Mouse (Mus musculus) layer of hippocampus, adult 11-12 months (tissue): ENCODE data around the gene Draxin.
"Not testable (repeated sequence)": the region's sequence is repeated elsewhere in the genome, so short reads cannot be mapped to it uniquely, and the experiment has no call there.

Experiments
- DNase-seq: peaks from one replicate; pipeline ENCODE4 v3.0.0; 2022; ENCODE audit warnings: low spot score

Draxin gene

GRCm38 (mm10) chr4:148130561-148131413 lies at the start of gene Draxin:
Gene Draxin, minus strand, starts transcription at chr4:148130698.
- no peak for DNase-seq

GRCm38 (mm10) chr4:148177716-148178115 lies 47.2 kb upstream of the Draxin start:
- DNase-seq = no peak

GRCm38 (mm10) chr4:148176603-148177002 lies 46.1 kb upstream of the Draxin start:
- not testable (repeated sequence) for DNase-seq

- DNase-seq = no peak
Observed at GRCm38 (mm10) chr4:148174495-148174862, 44.0 kb upstream of the Draxin start.

- peak; percentile 55 for DNase-seq
Observed at GRCm38 (mm10) chr4:148173811-148174494, 43.5 kb upstream of the Draxin start.

- no peak for DNase-seq
Observed at GRCm38 (mm10) chr4:148171261-148171660, 40.8 kb upstream of the Draxin start.

GRCm38 (mm10) chr4:148170842-148171241 lies 40.3 kb upstream of the Draxin start:
- DNase-seq = peak; percentile 65

- no peak for DNase-seq
Observed at GRCm38 (mm10) chr4:148169586-148169985, 39.1 kb upstream of the Draxin start.

GRCm38 (mm10) chr4:148168287-148168686 lies 37.8 kb upstream of the Draxin start:
- DNase-seq = no peak

GRCm38 (mm10) chr4:148166986-148167385 lies 36.5 kb upstream of the Draxin start:
- DNase-seq = peak; percentile 82

- peak; percentile 88 for DNase-seq
Observed at GRCm38 (mm10) chr4:148166431-148166830, 35.9 kb upstream of the Draxin start.

GRCm38 (mm10) chr4:148165551-148165950 lies 35.1 kb upstream of the Draxin start:
- no peak for DNase-seq

- no peak for DNase-seq
Observed at GRCm38 (mm10) chr4:148164461-148164860, 34.0 kb upstream of the Draxin start.

- DNase-seq = peak; percentile 82
Observed at GRCm38 (mm10) chr4:148164002-148164439, 33.5 kb upstream of the Draxin start.

GRCm38 (mm10) chr4:148160436-148161390 lies 30.2 kb upstream of the Draxin start, which contains the start of the genes Fbxo44 and Fbxo2:
Gene Fbxo44, minus strand, starts transcription at chr4:148160482.
Gene Fbxo2, plus strand, starts transcription at chr4:148160621.
- peak; percentile 59 for DNase-seq

- peak; percentile 99 for DNase-seq
Observed at GRCm38 (mm10) chr4:148159544-148160435, 29.3 kb upstream of the Draxin start.

GRCm38 (mm10) chr4:148158436-148159348 lies 28.2 kb upstream of the Draxin start:
- peak; percentile 63 for DNase-seq

GRCm38 (mm10) chr4:148154982-148155381 lies 24.5 kb upstream of the Draxin start:
- DNase-seq = peak; percentile 75

GRCm38 (mm10) chr4:148154006-148154405 lies 23.5 kb upstream of the Draxin start:
- DNase-seq = no peak

- no peak for DNase-seq
Observed at GRCm38 (mm10) chr4:148152547-148152946, 22.0 kb upstream of the Draxin start.
